Mouse (Mus musculus) gastrocnemius, postnatal 10 days (tissue): ENCODE measurements around the gene Fkbp8. TPM values are rescaled to one million over a fixed set of nuclear protein-coding genes. Genes with fewer than 3 reads are reported as not detected.

Source experiments
- DNase-seq: peaks from one replicate; pipeline ENCODE4 v3.0.0; 2021; ENCODE audit warnings: mixed read lengths
- long read RNA-seq, 2 experiments: library from polyadenylated mRNA; stranded (forward); transcript quantifications; one replicate each; pipeline ENCODE4 v2.0.0; 2021
- total RNA-seq, 2 experiments: library from RNA; stranded (reverse); gene quantifications; 2 replicates each; pipeline ENCODE4 v1.2.3; 2021

The Fkbp8 gene
- 100 to 1,000 TPM; 135 to 145 TPM for total RNA-seq
- long read RNA-seq, experiment 1, transcript Fkbp8-204 (9 exons, 1,799 nt): minor isoform, 26 of 355 reads
- long read RNA-seq, experiment 1, transcript Fkbp8-201 (9 exons, 1,698 nt): major isoform, 210 of 355 reads
- long read RNA-seq, experiment 1, transcript Fkbp8-202 (9 exons, 1,720 nt): minor isoform, 57 of 355 reads
- long read RNA-seq, experiment 1, partial matches to known transcripts: 23 of 355 reads
- long read RNA-seq, experiment 1, other reads (novel, unspliced or antisense): 37 of 355 reads
- long read RNA-seq, experiment 2, transcript Fkbp8-201 (9 exons, 1,698 nt): major isoform, 213 of 344 reads
- long read RNA-seq, experiment 2, transcript Fkbp8-202 (9 exons, 1,720 nt): minor isoform, 42 of 344 reads
- long read RNA-seq, experiment 2, transcript Fkbp8-204 (9 exons, 1,799 nt): minor isoform, 28 of 344 reads
- long read RNA-seq, experiment 2, partial matches to known transcripts: 33 of 344 reads
- long read RNA-seq, experiment 2, other reads (novel, unspliced or antisense): 27 of 344 reads

GRCm38 (mm10) chr8:70527512-70528181 lies at the start of gene Fkbp8, which contains the start of gene Kxd1:
Gene Fkbp8 (plus strand): TSS chr8:70527724.
Gene Kxd1 (minus strand): TSS chr8:70527956.
- peak; percentile 97 for DNase-seq

- no peak for DNase-seq
Measured at GRCm38 (mm10) chr8:70481908-70482307, 45.6 kb upstream of the Fkbp8 start.

GRCm38 (mm10) chr8:70482943-70483342 lies 44.6 kb upstream of the Fkbp8 start:
- DNase-seq: no peak

- no peak for DNase-seq
Measured at GRCm38 (mm10) chr8:70486191-70486681, 41.3 kb upstream of the Fkbp8 start.

GRCm38 (mm10) chr8:70486941-70487520 lies 40.5 kb upstream of the Fkbp8 start, which contains the start of gene Tmem59l:
Gene Tmem59l (minus strand): TSS chr8:70487358.
- DNase-seq: no peak

GRCm38 (mm10) chr8:70487993-70488796 lies 39.3 kb upstream of the Fkbp8 start:
- DNase-seq: no peak

- no peak for DNase-seq
Measured at GRCm38 (mm10) chr8:70488931-70489470, 38.5 kb upstream of the Fkbp8 start.

- no peak for DNase-seq
Measured at GRCm38 (mm10) chr8:70489576-70489975, 37.9 kb upstream of the Fkbp8 start.

GRCm38 (mm10) chr8:70490061-70490879 lies 37.3 kb upstream of the Fkbp8 start:
- no peak for DNase-seq

- no peak for DNase-seq
Measured at GRCm38 (mm10) chr8:70490880-70491495, 36.5 kb upstream of the Fkbp8 start.

GRCm38 (mm10) chr8:70492664-70493640 lies 34.6 kb upstream of the Fkbp8 start, which contains the start of gene Crlf1:
Gene Crlf1 (plus strand): TSS chr8:70493158.
- DNase-seq: no peak

- DNase-seq: no peak
Measured at GRCm38 (mm10) chr8:70493692-70494415, 33.7 kb upstream of the Fkbp8 start.

GRCm38 (mm10) chr8:70494416-70494945 lies 33.0 kb upstream of the Fkbp8 start:
- DNase-seq: no peak

GRCm38 (mm10) chr8:70495001-70495770 lies 32.3 kb upstream of the Fkbp8 start:
- no peak for DNase-seq

GRCm38 (mm10) chr8:70495771-70496062 lies 31.8 kb upstream of the Fkbp8 start:
- DNase-seq: no peak

- peak; percentile 10 for DNase-seq
Measured at GRCm38 (mm10) chr8:70500386-70501301, 26.9 kb upstream of the Fkbp8 start.
